Mouse (Mus musculus): ENCODE data around the gene Tyw1.
A peak's percentile ranks its signal among the peaks of the same experiment; 100 is the strongest.
"Not testable (repeated sequence)": the region's sequence is repeated elsewhere in the genome, so short reads cannot be mapped to it uniquely, and the experiment has no call there.

Gene Tyw1

DNA sequence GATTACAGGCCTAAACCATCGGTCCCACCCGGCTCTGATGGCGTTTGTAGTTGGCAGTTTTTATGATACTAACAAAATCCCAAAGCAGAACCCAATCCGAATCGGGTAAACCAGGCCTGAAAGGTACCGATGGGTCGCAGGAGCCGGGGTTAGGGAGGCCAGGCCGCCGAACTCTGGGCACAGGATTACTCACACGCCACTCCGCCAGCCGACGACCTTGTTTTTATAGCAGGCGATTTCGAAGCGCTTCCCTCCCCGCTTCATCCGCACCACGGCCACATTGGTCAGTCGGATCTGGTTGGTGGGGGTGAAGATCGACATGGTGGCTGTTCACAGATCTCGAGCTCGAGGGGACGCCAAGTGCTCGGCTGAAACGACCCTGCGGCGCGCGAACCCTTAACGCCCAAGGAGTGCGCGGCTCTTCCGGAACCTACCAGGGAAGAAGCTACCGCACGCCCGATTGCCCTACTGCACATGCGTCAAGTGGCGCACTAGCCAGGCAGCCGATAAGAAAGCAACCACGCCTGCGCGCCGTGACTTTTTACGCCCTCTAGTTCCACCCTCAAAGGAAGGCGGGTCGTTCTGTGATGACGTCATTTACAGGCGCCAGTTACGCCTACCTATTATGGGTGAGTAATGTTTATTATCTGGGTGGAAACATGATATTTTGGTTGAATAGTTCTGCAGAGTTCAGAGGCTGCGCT is at the start of gene Tyw1, which contains the start of gene Sbds:
Gene Tyw1, plus strand, starts transcription at position 603 of the 704 bp plus-strand sequence.
Gene Sbds, minus strand, starts transcription at position 514 of the 704 bp plus-strand sequence.
- peak; percentile 97 for DNase-seq

DNA sequence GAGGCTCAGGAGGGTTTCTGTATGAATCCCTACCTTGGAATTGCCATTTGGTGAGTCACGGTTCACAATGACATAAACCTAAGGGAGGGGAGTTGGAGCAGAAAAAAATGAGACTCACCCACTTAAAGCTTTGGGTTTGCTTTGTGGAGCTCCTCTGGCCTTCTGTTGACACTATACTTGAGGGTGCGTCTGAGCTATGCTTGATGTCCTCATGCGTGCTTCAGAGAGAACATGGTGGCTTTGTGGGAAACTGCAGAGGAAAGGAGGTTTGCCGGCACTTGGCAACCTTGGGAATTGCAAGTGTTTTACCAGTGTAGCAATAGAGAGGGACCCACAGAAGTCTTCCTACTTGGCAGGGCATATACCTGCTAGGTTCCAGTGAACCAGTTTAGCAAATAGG is 48.1 kb upstream of the Tyw1 start:
- DNase-seq = no peak

GRCm38 (mm10) chr5:130212956-130213355 is 42.5 kb upstream of the Tyw1 start:
- DNase-seq = no peak

- no peak for DNase-seq
These were observed 38.6 kb upstream of the Tyw1 start, which contains the start of gene Tmem248 for GRCm38 (mm10) chr5:130216781-130217180. Tmem248 (plus strand) TSS chr5:130217081.

GRCm38 (mm10) chr5:130217406-130217805 is 38.0 kb upstream of the Tyw1 start:
- no peak for DNase-seq

GRCm38 (mm10) chr5:130218336-130218735 is 37.1 kb upstream of the Tyw1 start:
- DNase-seq = no peak

DNA sequence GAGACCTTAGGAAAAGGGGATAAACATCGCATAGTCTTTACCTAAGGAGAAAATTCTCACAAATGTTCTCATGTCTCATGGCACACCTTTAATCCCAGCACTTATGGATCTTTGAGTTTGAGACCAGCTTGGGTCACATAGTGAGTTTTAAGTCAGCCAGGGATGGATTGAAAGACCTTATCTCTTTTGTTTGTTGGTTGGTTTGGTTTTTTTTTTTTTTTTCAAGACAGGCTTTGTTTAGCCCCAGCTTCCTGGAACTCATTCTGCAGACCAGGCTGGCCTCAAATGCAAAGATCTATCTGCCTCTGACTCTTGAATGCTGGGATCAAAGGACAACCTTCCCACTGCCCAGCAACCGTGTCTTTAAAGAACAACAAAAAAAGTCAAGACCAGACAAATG is 34.1 kb upstream of the Tyw1 start:
- no peak for DNase-seq

DNA sequence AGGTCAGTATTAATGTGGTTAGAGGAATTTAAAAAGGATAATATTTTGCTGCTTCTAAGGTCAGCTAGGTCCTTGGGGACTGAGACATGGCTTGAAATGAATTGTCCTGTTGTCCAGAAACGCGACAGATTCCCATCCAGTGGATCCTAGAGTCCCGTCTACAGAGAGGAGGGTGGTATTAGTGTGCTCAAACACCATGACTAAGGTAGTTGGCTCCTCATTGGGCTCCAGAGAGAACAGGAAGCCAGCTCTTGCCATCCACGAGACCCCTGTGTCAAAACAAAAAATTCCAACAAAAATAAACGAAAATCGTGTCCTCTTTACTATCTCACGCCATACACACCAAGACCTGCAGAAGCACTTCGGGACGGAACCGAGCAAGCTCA is 33.7 kb upstream of the Tyw1 start:
- no peak for DNase-seq

- peak; percentile 96 for DNase-seq
These were observed 33.0 kb upstream of the Tyw1 start for GRCm38 (mm10) chr5:130222146-130223004.

DNA sequence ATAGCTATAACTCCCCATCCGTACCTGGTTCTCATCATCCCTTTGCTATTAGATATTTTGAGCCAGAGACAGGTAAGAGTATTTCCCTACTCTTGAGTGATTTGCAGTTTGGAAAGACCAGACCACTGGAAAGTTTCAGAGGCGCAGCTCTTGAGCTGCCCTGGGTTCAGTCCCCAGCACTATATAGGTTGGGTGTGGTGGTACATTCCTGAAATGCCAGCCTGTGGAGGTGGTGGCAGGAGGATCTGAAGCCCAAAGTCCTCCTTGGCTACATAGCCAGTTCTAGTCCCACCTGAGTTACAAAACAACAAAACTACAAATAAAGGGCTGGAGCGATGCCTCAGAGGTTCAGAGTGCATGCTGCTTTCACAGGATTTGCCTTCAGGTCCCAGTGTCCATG is 28.6 kb upstream of the Tyw1 start:
- no peak for DNase-seq

- DNase-seq = no peak
These were observed 27.3 kb upstream of the Tyw1 start for GRCm38 (mm10) chr5:130228120-130228519.

- no peak for DNase-seq
These were observed 19.1 kb upstream of the Tyw1 start for GRCm38 (mm10) chr5:130236302-130236701.

DNA sequence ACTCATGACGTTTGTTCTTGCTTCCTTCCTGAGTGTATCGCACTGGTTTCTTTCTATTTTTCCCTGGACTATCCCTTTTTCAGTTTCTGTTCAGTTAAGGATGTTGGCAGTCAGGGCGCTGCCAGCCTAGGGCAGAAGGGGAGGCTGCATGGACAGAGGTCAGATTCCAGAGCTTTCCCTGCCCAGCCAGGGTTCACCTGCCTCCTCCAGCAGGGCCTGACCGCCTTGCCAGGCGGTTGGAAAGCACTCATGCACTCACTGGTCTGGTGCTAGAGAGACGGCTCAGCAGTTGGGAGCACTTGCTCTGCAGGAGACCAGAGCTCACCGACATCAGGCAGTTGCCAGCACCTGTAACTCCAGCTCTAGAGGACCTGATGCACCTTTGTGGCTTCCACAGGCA is 16.2 kb upstream of the Tyw1 start:
- peak; percentile 57 for DNase-seq

DNA sequence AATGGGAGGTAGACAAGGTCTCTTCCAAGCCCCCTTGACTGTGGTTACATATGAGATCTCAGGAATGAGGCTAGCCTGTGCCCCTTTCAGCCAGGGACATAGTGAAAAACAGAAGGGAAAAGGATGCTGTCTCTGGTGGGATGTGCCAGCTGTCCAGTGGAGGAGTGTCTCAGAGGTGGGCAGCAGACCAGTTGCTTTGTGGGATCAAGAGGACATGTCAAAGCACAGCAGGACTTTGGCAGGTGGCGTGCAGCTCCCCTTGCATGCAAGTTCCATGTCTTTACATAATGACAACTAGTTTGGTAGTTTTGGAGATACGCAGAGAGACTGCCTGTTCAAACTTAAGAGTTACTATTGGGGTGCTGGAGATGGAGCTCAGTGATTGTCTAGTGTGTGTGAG is 15.6 kb upstream of the Tyw1 start:
- no peak for DNase-seq

DNA sequence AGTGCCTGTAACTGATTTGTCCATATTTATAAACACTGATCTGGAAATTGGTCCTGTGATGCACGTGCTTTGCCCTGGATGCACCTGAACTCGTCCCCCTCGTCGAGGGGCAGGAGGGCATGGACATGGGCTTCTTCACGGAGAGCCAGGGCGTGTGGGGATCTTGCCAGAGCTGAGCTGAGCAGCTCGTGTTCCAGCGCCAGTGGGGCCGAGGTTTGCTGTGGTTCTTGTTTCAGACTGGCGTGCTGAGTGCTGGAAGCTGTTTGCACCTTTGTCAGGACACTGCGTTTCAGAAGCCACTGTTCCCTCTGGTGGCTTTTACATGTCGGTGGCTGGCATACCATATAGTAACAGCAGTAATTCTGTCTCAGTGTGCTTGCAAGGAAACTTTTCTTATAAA is 14.0 kb upstream of the Tyw1 start:
- no peak for DNase-seq

GRCm38 (mm10) chr5:130247823-130248222 is 7.6 kb upstream of the Tyw1 start:
- DNase-seq = no peak

DNA sequence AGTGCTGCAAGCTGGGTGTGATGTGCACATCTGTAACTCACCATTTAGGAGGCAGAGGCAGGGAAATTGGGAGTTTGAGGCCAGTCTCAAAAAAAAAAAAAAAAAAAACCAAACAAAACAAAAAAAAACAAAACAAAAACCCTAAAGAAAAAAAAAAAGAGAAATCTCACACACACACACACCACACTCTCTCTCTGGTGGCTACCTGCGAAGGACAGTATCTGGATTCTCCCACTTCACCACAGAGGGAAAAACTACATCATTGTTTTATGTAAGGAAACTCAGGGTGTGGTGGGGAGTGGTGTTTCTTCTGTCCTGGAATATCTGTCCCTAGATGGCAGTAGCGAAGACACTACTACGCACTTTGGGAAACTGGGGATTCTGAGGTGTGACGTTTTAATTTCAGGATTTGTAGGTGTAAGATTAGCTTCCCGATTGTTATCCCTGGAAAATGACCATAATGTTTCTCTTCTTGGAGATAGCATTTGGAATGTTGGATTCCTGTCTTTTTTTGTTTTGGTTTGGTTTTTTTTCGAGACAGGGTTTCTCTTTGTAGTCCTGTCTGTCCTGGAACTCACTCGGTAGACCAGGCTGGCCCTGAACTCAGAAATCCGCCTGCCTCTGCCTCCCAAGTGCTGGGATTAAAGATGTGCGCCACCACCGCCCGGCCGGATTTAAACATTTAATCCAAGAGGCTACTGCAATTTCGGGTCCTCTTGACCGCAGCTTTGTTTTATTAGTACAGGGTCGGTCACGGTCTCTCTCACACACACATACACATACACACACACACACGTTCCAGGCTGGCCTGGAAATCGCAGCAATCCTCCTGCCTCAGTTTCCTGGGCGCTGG is 1.0 kb upstream of the Tyw1 start:
- DNase-seq = no peak

DNA sequence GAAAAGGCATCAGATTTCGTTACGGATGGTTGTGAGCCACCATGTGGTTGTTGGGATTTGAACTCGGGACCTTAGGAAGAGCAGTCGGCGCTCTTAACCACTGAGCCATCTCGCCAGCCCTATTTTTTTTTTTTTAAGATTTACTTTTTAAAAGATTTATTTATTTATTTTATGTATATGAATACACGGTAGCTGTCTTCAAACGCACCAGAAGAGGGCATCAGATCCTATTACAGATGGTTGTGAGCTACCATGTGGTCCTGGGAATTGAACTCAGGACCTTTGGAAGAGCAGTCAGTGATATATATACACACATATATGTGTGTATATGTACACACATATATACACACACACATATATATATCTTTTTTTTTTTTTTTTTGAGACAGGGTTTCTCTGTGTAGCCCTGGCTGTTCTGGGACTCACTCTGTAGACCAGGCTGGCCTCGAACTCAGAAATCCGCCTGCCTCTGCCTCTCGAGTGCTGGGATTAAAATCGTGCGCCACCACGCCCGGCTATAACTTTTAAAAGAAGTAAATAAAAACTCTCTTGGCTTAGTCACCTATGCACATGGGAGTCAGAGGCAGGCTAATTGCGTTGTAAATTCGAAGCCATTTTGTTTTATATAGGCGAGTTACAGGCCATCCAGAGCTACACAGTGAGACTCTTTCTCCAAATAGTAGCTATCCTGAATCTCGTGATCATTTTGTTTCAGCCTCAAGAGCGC is 543 bp downstream of the Tyw1 start:
- DNase-seq = not testable (repeated sequence)

DNA sequence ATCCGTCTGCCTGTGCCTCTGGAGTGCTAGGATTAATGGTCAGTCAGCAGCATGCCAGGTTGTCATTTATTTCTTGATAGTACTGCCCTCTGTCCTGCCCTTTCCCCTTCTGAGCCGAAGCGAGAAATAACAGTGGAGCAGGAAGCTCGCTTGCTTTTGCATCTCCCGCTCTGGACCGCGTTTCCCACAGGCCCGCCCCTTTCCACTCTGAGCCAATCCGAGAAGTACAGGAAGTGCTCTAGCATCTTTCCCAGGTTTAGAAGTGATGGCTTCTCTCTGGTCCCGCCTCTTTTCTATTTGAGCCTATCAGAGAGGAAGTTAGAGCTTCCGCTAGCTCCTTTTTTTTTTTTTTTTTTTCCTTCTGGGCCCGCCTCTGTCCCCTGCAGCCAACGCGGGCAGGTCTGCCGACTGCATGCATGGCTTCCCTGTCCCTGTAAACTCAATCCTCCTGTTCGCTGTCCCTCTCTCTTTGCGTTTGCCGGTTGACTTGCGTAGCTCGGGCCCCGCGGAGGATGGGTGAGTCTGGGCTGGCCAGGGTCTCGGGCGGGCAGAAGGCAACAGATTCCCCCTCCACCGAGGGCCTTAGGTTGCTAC is 1.4 kb downstream of the Tyw1 start:
- peak; percentile 94 for DNase-seq

- DNase-seq = no peak
These were observed 1.9 kb downstream of the Tyw1 start for GRCm38 (mm10) chr5:130257303-130257702.

DNA sequence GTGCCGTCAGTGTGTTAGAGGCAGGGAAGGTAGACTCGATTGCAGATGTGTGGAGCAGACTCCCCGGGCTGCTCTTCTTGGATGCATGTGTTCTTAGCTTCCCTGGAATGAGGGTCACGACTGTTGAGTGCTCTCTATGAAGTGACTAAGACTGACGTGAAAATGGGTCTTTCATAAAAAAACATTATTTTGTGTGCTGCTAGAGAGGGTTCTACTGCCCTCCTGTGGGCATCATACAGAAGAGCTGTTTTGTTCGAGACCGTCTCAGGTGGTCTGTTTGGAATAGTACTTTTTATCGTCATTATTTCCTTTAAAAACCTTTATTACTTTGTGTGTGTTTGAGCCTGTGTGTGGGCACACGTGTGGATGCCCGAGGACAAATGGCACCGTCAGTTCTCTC is 8.0 kb downstream of the Tyw1 start:
- DNase-seq = no peak

DNA sequence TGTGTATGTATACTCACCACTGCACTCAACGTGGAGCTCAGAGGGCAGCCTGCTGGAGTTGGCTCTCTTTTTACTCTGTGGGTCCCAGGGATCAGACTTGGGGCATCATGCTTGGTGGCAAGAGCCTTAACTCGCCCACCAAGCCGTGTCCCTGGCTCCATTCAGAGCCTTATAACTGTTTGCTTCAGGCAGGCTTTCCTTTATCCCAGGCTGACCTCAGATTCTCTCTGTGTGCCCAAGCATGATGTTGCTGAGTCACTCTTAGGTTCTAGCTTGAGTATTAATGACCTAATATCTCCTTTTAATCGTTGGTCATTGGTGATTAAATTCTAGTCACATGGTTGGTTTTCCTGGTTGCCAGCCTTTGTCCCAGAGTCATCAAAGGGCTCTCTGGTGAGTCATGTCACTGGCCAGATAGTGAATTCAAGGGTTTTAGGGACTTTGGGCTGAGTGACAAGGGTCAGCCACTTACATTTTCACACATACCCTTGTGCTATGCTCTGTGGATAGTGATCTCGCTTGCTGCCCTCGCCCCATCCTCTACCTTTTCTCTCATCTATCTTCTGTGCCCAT is 9.1 kb downstream of the Tyw1 start:
- no peak for DNase-seq

Data from kidney, adult 18-20 months (tissue).